Mouse (Mus musculus): ENCODE measurements around the gene Col17a1.
A peak's percentile ranks its signal among the peaks of the same experiment; 100 is the strongest.

The Col17a1 gene

DNA sequence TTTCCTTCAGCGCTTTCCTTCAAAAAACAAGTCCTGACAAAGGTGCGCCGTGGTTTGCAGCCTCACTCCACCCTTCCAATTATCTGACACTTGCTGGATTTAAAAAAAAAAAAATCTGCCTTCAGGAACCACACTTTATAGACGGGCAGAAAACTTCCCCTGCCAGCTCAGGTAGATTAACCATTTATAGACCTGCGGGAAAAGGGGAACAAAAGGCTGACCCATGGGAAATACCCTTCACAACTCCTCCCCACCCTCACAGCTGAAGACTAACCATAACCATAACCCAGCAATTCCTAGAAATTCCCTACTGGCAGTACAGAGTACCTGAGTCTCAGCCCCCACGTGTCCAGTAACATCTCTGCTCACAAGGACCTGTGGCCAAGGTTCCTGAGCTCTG lies at the start of gene Col17a1:
TSS of gene Col17a1 (minus strand) at position 101 of the 400 bp plus-strand sequence.
- no peak for DNase-seq

DNA sequence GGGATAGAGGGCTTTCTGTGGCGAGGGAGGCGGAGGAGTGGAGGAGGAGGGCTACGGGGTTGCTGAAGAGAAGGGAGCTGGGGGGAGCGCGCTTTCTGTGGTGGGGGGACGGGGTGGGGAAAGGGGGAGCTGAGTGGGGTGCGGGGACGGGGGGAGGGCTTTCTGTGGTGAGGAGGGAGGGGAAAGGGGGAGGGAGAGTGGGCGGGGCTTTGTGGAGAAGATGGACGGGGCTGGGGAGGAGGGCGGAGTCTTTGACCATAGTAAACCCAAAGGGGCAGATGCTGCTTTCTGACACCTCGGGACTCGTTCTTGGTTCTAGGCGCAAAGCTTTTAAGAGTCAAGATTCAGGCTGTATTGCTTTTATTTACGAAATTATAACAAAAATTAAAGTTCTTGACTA lies 40.0 kb upstream of the Col17a1 start:
- peak; percentile 72 for DNase-seq

DNA sequence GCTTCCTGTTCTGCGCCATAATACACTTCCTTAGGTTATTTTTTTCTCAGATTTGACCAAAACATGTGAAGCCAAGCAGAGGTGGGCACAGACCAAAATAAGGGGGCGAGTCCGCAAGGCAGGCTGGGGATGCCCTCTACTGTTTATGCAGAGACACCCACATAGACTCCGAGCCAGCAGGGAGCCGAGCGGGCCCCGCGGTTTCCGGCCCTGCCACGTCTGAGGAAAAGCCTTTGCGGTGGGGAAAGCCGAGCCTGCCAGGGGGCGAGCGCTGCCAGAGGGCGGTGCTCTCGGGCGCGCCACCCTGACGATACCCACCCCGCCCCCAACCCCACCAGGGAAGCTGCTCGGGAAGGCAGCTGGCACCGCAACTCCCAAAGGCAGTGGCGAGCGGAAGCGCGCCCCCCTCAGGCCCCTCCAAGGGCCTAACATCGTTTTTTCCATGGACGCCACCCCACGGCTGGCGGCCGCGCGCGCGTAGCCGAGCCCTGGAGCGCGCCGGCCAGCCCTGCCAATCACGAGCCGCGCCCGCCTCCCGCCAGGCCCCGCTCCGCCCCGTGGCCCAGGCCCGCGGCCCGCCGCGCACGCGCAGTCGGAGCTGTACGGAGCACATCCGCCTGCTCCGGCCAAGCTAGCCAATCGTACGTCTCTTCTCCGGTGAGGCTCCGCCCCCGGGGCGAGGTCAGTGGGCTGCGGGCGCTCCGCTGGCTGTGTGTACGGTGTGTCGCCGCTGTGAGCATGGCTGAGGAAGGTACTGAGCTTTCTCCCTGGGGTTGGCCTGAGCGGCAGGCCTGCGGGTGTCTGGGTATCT lies 39.4 kb upstream of the Col17a1 start, which contains the start of gene Sfr1:
TSS of gene Sfr1 (plus strand) at position 612 of the 811 bp plus-strand sequence.
- DNase-seq = peak; percentile 100

DNA sequence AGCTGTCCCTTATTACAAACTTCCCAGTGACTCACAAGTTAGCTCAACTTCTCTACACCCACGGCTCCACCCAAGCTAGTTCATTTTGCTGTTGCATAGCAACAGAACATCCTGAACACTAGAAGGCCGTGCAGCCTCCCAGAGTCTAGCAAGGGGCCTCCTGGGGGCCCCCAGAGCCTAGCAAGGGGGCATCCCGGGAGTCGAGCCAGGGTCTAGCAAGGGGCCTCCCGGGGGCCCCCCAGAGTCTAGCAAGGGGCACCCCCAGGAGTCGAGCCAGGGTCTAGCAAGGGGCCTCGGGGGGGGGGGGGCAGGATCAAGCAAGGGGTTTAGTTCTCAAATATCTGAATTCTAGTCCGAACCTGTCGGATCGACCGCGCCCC lies 38.8 kb upstream of the Col17a1 start:
- peak; percentile 61 for DNase-seq

DNA sequence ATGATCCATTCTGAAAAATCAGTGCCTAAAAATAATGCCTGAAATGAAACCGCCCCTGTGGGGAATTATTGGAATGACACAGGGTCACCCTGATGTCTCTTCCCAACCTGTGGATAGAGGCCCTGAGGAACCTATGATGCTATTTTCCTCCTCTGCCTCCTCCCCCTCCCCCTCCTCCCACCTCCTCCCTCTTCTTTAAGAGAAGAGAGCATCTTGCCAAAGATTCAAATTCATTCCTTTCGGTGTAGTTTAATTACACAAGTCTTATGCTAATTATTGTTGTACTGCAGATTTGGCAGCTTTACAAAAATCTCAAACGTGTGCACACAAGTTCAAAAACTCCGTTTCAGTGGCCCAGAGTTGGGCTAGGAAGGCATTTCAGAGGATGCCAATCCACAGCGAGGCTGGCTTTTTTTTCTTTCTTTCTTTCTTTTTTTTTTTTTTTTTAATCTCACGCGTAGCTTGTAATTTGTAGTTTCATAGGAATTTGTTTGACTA lies 33.8 kb upstream of the Col17a1 start:
- DNase-seq = no peak

DNA sequence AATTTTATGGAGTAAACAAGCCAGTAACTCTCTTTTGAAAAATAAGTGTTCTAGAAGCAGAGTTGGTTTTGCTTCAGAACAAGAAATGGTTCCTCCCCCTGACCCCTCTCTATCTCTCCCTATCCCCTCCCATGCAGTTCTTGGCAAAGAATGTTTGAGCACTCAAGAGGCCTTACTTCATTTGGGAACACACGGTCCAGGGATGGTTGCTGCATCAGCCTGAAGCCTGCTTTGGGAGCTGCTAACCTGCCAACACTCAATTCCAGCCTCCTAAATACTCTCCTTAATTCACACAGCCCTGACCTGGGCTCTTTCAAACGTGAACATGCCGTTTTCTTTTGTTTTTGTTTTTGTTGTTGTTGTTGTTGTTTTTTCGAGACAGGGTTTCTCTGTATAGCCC lies 33.0 kb upstream of the Col17a1 start:
- no peak for DNase-seq

DNA sequence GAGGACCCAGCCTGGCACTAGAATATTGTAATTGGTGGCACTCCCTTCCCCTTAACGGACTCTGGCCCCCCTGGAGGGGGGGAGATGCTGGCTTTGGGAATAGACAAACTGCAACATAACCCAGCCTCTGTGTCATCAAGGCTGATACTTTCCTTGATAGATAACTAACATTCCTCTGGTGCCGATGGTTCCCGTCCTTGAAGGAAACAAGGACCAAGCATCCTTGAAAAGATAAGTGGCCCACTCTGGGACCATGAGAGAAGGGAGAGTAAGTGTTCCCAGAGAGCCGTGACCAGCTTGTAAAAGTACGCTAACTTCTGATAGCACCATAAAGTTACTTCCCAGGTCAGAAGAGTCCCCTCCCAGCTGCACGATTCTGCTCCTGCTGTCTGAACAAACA lies 30.6 kb upstream of the Col17a1 start:
- DNase-seq = no peak

DNA sequence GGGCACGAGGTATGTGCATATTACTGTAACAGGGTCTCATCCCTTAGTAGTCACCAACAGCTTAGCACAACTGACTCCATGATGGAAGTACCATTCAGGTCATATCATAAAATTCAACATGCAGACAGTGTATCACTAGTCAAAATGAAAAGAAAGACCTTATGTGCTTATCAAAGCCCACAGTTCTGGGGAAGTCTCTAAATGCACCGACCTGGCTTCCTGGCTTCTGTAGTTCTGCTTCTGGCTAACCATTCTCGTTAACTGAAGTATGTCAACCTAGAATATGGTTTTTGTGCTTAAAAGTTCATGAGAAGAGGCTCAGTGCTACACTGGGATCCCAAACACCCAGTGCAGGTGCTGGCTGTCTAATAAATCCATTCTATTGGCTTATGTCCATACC lies 27.3 kb upstream of the Col17a1 start:
- DNase-seq = no peak

DNA sequence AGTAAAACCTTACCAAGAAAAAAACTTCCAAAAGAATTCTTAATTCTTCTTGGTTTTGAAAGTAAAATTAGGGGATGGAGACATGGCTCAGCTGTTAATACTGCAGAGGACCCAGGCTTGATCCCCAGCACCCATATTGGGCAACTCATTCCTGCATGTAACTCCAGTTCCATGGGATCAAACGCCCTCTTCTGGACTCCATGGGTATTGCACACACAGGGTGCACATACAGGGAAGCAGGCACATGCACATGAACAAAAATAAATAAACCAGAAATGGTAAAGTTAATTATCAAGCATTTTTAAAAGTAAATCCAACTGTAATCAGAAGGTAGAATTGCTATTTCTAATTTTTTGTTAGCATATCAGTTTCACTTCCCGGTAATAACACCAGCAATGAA lies 24.2 kb upstream of the Col17a1 start:
- DNase-seq = no peak

DNA sequence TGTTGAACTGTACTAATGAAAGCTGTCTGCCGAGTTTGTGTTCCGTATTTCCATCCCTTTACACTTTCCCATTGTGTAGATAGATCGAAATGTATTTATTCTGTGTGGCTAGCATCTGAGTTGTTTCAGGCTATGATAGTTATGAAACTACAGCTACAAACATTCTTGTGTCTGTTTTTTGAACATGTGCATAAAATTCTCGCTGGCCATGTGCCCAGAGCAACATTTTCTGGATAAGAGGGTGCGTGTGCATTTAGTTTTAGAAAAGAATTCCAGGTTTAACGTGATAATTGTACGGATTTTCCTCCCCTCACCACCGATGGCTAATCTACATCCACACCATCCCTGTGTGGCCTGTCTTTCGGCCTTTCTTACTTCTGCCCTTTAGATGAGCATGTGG lies 21.6 kb upstream of the Col17a1 start:
- DNase-seq = no peak

DNA sequence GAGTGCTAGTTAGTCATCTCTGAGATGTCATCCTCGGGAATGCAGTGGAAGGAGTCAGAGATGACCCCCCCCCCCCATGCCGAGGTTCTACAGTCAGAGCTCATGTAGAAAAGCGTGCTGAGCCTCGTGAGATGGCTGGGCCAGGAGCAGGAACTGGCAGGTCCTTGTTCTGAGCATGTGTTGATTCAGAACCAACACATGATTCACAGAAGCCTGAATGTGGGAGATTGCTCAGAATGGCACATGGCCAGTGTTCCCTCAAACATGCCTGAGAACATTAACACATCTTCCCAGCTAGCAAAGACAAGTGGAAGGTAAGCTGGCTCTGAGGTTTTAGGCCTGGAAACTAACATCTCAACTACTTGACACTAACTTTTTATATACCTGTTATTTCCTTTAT lies 18.5 kb upstream of the Col17a1 start:
- no peak for DNase-seq

DNA sequence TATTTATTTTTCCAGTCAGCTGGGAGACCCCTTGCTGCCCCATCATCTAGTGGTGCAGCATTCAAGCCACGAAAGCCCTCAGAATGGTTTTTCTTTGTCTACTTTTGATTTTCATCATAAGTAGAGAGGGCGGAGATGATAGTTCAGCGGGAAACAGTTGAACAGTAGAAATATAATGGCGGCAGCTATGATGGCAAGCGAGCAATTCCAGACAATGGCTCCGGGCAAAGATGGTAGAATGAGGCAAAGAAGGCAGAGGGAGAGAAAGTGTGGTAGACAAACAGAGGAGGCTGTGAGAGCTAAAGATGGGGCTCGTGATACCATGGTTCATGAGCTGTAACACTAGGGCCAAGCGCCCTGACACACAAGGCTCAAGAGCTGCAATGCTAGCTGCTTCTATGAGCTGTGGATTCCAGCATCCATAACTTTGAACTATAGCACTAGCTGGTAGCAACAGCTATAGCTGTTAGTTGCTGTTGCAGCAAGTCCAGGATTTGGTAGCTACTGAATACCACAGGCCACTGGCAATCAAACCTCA lies 13.9 kb upstream of the Col17a1 start:
- no peak for DNase-seq

DNA sequence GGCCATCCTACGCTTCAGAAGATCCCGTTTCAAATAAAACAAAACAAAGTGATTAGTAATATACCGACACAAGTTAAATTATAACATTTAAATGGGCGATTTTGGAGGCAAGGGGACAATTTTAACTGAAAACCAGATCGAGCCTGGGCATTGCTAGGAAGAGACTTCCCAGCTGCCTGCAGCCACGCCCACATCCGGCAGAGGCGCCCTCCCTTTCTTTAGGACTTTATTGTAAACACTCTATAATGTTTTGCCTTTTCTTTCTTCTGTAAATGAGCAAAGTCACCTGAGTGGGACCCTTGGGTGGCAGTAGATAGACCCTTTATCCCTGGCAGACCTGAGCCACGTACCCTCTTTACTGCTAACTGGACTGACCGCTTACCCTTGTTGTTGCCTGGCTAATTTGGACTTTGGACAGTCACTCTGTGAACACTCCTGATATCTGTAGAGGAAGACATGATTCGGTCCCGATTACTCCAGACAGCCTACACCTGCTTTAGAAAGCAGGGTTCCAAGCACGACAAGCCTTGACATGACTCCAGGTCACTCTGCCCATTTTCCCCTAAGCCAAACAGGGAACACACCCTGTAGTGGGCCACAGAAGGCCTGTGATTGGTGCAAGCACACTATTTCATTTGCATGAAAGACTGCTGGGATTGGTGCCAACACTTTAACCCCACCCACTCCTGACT lies 13.3 kb upstream of the Col17a1 start:
- no peak for DNase-seq

DNA sequence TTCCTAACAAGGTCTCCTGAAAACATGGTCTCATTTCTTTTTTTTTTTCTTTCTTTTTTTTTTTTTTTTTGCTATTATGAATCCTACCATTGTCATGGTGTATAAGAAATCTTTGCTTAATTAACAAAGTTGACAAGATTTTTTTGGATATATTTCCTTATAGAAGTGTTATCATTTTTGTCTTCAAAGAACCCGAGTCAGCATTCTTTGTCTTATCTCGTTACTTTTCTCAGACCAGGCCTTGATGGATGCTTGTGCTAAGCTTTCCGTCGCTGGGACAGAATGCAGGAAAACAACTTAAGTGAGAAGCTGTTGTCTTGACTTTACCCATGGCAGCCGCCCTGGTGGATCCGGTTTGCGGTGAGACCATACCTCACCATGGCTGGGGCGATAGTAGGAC lies 8.6 kb upstream of the Col17a1 start:
- DNase-seq = no peak

DNA sequence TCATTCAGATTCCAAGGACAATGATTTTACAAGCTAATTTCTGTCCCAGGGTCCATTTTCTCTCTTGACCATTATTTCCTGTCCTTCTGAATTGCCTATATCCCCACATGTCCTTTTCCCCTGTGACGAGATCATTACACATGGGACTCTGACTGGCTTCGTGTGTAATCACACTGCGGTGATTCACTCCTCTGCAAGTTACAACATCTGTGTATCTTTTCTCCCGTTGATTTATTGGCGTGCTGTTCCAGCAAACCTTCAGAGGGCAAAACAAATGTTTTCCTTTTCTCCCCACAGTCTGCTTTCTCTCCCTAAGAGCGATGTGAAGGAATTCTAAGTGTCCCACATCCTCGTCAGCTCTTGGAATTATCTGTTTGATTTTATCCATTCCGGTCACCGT lies 7.8 kb upstream of the Col17a1 start:
- DNase-seq = peak; percentile 5

DNA sequence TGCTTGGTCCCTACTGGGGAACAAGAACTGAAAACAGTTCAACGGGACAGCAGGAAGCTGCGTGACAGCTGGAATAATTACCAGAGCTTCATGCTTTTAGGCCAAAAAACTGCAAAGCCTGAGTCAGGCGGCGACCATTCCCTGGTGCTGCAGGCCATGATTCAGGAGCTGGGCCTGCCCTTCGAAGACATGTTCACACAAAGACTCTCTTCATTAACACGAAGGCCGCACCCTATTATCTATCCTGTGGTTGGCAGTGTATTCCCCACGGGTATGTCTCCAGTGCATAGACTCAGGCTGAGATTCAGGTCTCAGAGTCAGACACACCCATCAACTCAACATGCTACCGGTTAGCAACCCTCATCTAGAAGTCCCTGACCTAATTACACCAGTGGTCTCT lies 6.4 kb upstream of the Col17a1 start:
- DNase-seq = no peak

DNA sequence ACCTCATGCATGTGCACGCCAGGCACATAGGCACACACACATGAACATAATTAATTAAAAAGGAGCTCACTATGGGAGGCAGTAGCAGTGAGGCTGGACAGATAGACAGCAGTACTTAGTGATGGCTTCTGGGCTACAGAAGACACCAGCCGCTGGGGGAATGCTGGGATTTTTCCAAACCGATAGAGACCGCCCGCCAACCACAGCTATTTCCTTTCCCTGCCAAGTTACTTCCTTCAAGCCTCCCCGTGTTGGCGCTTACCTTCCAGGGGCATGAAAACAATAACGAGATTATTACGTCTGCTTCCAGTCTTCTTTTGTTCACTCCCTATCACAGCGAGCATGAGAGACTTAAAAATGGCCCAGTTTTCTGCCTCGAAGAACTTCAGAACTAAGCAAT lies 5.2 kb upstream of the Col17a1 start:
- DNase-seq = no peak

DNA sequence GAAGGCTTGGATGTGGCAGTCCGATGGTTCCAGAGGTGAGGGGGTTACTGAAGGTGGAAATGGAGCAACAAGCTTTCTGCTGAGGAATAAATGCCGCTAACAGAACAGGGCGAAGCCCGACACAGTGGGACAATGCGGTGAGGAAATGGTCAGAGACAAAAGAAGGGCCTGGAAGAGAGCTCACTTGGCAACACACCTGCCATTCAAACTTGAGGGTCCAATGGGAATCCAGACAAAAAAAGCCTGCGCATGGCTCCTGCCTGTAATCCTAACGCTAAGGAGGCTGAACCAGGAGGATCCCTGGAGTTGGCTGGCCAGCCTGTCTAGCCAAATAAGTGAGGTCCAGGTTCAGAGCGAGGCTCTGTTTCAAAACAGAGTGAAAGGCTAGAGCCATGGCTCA lies 4.5 kb upstream of the Col17a1 start:
- no peak for DNase-seq

DNA sequence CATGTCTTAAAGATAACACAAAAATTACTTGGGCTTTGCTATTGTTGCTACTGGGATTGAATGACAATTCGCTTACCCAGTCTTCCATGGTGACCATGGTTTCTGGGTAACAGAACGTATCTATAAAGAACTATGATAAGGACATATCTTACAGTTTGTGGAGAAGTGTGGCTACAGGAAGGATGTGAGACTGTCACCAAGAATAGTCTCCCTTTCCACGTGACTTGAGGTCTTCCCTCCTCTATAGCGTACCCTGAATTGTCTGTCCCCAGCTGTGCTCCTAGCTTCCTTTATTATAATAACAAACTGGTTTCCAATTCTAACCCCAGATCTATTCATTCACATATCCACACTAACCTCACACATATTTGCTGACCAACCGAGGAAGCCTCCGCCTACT lies 3.8 kb upstream of the Col17a1 start:
- DNase-seq = no peak

DNA sequence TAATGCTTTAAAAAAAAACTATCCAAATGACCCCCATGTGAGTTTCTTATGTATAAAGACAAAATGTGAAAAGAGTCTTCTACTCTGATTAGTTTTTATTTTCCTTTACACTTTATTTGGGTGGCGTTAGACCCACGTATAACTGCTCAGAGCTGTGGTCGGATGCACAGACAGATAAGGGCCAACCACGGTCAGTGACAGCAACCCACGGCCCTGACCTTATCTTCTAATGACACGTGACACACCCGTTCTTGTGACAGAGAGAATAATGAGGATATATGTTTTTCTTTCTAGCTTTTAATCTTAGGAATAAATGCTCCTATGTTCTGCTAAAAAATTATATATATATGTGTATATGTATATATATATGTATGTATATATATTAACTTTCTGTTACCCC lies 2.3 kb downstream of the Col17a1 start:
- no peak for DNase-seq

DNA sequence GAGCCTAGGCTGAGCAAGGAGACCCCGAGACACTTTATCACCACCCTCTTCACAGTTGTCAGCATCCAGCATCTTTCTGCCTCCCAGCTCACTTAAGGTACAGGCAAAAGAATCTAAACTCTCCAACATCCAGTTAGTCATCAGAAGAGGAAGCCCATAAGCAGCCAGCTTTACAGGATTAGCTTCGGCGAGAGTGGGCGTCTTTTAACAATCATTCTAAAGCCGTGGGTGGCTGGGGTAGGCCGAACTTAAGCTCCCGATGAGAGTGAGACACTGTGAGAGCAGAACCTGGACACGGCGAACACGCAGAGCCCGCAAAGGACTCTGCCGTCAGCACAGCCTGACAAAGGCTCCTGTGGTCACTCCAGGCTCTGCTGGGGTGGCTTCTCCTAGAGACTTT lies 13.2 kb downstream of the Col17a1 start:
- no peak for DNase-seq

DNA sequence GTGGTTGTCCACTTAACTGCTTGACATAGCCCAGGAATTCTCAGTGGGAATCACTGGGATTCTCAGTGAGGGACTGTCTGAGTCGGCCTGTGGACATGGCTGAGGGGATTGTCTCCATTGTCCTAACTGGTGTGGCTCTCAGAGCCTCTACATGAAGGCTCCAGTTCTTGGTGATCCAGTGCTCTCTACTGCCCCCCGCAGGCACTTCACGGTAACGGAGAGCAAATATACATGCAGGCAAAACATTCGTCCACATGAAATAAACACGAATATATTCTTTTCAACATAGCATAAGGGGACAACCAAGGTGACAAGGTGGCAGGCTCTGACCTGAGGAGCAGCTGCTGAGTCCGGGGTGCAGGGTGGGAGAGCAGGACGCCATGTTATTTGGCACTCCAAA lies 17.5 kb downstream of the Col17a1 start:
- DNase-seq = peak; percentile 27

DNA sequence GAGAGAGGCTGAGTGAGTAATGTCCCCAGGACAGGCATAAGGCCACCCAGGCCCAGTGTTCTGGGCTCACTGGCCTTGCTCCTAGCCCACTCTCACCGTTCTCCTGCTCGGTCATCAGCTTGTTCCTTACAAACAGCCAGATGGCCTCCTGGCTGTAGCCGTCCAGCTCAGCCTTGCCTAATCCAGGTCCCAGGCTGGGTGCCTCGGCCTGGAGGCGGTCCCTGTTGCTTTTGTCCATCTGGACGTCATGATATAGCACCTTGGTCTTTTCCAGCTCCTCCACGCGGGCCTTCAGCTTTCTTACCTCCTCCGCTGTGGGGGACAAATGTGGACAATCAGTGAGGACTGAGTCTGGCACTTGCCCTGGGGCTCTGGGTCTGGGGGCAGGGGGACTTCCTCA lies 23.5 kb downstream of the Col17a1 start:
- no peak for DNase-seq

DNA sequence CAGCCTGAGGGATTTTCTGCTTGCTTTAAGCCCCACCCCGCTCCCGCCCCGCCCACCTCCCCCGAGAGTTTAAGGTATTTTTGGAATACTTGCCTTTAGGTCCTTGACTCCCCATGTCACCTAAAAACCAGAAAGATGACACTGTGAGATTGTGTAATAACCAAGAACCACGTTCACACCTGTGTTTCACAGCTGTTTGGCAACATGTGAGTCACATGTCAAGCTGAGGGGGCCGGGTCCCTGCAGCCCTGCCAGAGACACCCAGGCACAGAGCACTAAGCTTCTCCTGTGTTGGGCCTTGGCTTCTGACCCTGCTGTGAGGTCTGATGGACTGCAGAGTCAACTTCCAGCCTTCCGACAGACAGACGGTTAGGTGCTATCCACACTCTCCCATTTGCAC lies 24.3 kb downstream of the Col17a1 start:
- DNase-seq = no peak
